Mouse (Mus musculus): ENCODE measurements around the gene Ccdc126. TPM values are rescaled to one million over a fixed set of nuclear protein-coding genes. Genes with fewer than 3 reads are reported as not detected.

The Ccdc126 gene
- total and polyA plus RNA-seq, 2 experiments from 2014 or later: 7.0 to 7.1 TPM

DNA sequence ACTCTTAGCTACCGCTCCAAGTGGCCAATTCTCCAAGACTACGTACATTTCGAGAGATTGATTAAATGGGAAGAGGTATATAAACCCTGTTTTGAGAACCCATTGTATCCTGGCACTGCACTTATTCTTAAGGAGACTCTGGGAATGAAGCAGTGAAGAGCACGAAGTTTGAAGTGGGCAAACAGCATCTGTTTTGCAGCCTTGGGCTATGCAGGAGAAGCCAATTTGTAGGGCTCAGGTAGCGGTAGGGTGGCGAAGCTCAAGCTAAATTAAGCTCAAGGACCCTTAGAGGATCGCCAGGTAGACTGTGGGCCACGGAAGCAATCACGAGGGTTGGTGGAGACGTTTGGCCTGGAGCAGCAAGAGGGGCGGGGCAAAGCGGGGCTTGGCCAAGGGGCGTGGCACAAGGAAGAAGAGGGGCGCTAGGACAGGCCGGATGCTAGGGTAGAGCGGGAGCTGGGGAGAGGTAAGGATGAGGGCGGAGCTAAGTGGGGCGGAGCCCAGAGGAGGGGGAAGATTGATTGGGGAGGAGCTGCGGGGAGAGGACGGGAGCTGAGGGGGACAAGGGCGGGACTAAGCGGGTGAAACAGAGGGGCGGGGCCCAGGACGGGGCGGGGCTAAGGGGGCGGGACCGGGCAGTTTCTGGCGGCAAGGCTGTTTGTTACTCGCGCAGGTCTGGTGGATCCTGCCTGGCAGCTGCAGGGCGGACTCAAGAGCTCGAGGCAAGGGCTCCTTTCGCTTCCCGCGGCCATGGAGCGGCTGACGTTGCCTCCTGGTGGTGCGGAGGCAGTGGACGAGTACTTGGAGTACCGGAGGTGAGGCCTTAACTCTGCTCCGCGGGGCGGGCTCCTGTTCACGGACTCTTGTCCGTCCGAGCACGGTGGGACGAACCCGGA lies 48.3 kb downstream of the Ccdc126 start, which contains the start of gene Fam221a:
TSS of gene Fam221a (plus strand) at position 581 of the 896 bp plus-strand sequence.
- peak within 1 kb of the TSS; percentile 62 for H3K4me3 ChIP-seq (ENCODE audit: low read length)
- no peaks in the 10 kb centered on the region for H3K27me3 ChIP-seq (ENCODE audit: insufficient read depth, low read length)
- H3K4me2 ChIP-seq (ENCODE audit: low read depth, low read length): peak within 1 kb of the TSS; percentile 95
- no peaks in the 10 kb centered on the region for H3K36me3 ChIP-seq (ENCODE audit: insufficient read depth, low read length)
- 4% methylated on average over 45 of the region's 49 CpGs for WGBS
- no peaks in the 10 kb centered on the region for H3K9me3 ChIP-seq (ENCODE audit: low read length)
- DNase-seq (ENCODE audit: low spot score) (peak; percentile 91), ATAC-seq (peak; percentile 98)
- peak; percentile 52 for TF ChIP-seq CTCF (IDR thresholded peaks at IDR 0.05; ENCODE audit: low read depth)
- peak within 1 kb of the TSS; percentile 55 for H3K9ac ChIP-seq (replicated peaks; ENCODE audit: low read length)
- H3K27ac ChIP-seq: peak within 1 kb of the TSS; percentile 55; the same call in 1 of the 2 replicates
- peaks cover 8% of the 10 kb centered on the region for H3K4me1 ChIP-seq (ENCODE audit: insufficient read depth, low read length)

DNA sequence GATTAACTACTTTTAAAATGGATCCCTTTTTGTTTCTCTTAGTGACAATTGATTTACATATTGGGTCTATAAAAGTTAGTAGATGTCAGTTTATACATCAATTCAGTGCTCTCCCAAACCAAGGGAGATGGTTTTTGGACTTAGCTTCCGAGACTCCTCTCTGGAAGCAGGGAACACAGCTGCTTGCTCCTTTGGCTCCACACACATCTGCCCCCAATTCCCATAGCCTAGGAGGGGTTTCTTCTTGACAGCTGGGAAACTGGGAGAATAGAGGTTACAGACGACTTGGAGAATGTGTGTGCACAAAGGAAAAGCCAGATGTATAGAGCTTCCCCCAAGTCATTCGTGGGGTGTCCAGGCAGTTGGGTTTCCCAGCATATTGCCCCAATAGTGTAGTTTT lies 49.1 kb downstream of the Ccdc126 start:
- H3K27ac ChIP-seq: no peak overlapping the region
- no peaks in the 10 kb centered on the region for H3K27me3 ChIP-seq (ENCODE audit: insufficient read depth, low read length)
- H3K36me3 ChIP-seq (ENCODE audit: insufficient read depth, low read length): no peaks in the 10 kb centered on the region
- peak overlapping the region; percentile 62 for H3K4me3 ChIP-seq (ENCODE audit: low read length)
- peaks cover 8% of the 10 kb centered on the region for H3K4me1 ChIP-seq (ENCODE audit: insufficient read depth, low read length)
- no peak for DNase-seq (ENCODE audit: low spot score)
- 25% methylated on average over 3 of the region's 3 CpGs for WGBS
- H3K9ac ChIP-seq (replicated peaks; ENCODE audit: low read length): peak overlapping the region; percentile 55
- peak overlapping the region; percentile 95 for H3K4me2 ChIP-seq (ENCODE audit: low read depth, low read length)
- TF ChIP-seq CTCF (IDR thresholded peaks at IDR 0.05; ENCODE audit: low read depth): no peak
- H3K9me3 ChIP-seq (ENCODE audit: low read length): no peaks in the 10 kb centered on the region
- ATAC-seq: no peak

DNA sequence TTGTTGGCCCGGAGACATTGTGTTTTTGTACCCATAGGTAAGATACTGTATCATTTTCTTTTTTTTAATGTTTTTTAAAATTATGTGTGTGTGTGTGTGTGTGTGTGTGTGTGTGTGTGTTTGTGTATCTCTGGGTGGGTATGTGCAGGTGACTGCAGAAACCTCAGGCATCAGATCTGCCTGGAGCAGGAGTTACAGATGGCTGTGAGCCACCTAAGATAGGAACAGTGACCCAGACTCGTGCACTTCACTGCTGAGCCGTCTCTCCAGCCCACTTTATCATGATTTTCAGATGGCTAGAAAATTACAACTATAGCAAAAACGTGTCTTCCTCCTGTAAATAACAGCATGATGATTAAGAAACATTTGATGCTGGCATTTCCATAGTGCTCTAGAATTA lies 53.6 kb downstream of the Ccdc126 start:
- H3K4me2 ChIP-seq (ENCODE audit: low read depth, low read length): no peak overlapping the region
- TF ChIP-seq CTCF (IDR thresholded peaks at IDR 0.05; ENCODE audit: low read depth): no peak
- H3K4me1 ChIP-seq (ENCODE audit: insufficient read depth, low read length): peaks cover 8% of the 10 kb centered on the region
- H3K36me3 ChIP-seq (ENCODE audit: insufficient read depth, low read length): no peaks in the 10 kb centered on the region
- no peak overlapping the region for H3K4me3 ChIP-seq (ENCODE audit: low read length)
- H3K9ac ChIP-seq (replicated peaks; ENCODE audit: low read length): no peak overlapping the region
- H3K9me3 ChIP-seq (ENCODE audit: low read length): no peaks in the 10 kb centered on the region
- H3K27ac ChIP-seq: no peak overlapping the region
- ATAC-seq: no peak
- DNase-seq (ENCODE audit: low spot score): no peak
- H3K27me3 ChIP-seq (ENCODE audit: insufficient read depth, low read length): no peaks in the 10 kb centered on the region
- 84% methylated on average over 4 of the region's 4 CpGs for WGBS

DNA sequence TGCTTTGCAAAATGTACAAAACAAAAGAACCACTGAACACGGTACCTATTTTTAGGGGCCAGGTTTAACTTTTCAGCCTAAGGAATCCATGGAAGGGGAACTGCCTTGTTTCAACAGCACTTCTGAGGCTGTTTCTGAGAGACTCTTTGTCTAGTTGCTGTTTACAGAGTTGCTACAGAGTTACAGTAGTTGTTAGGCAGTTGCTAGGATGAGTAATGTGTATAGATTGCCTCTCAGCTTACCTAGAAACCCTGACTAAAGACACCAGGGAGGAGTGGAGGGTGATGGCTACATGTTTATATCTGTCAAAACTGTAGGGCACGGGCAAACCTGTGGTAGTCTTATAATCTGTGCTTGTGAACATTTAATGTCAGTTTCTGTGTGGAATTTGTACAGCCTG lies 54.9 kb downstream of the Ccdc126 start:
- no peaks in the 10 kb centered on the region for H3K36me3 ChIP-seq (ENCODE audit: insufficient read depth, low read length)
- 57% methylated on average over 2 of the region's 2 CpGs for WGBS
- no peak for TF ChIP-seq CTCF (IDR thresholded peaks at IDR 0.05; ENCODE audit: low read depth)
- no peaks in the 10 kb centered on the region for H3K4me1 ChIP-seq (ENCODE audit: insufficient read depth, low read length)
- H3K27ac ChIP-seq: no peak overlapping the region
- no peak overlapping the region for H3K4me2 ChIP-seq (ENCODE audit: low read depth, low read length)
- no peaks in the 10 kb centered on the region for H3K27me3 ChIP-seq (ENCODE audit: insufficient read depth, low read length)
- H3K4me3 ChIP-seq (ENCODE audit: low read length): no peak overlapping the region
- H3K9ac ChIP-seq (replicated peaks; ENCODE audit: low read length): no peak overlapping the region
- no peak for ATAC-seq
- DNase-seq (ENCODE audit: low spot score): no peak
- no peaks in the 10 kb centered on the region for H3K9me3 ChIP-seq (ENCODE audit: low read length)

DNA sequence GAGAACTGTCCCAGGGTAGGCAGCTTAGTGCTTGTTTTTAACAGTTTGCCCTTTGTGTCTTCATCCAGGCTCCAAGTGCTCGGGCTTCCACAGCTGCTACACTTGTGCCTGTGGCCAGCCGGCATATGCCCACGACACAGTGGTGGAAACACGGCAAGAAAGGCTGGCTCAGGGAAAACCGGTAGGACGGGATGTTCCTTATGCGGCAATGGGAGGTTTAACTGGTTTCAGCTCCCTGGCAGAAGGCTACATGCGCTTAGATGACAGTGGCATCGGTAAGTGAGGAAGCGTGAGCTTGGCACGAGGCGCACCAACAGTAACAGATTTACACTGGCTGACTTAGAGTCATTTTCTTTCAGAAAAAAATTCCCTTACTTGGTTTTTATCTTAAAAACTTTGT lies 59.3 kb downstream of the Ccdc126 start:
- no peaks in the 10 kb centered on the region for H3K9me3 ChIP-seq (ENCODE audit: low read length)
- WGBS: 64% methylated on average over 12 of the region's 12 CpGs
- DNase-seq (ENCODE audit: low spot score): no peak

More for the DNA sequence above, 59.3 kb downstream of the Ccdc126 start:
- no peak for TF ChIP-seq CTCF (IDR thresholded peaks at IDR 0.05; ENCODE audit: low read depth)
- H3K36me3 ChIP-seq (ENCODE audit: insufficient read depth, low read length): no peaks in the 10 kb centered on the region
- no peaks in the 10 kb centered on the region for H3K4me1 ChIP-seq (ENCODE audit: insufficient read depth, low read length)
- no peak overlapping the region for H3K4me2 ChIP-seq (ENCODE audit: low read depth, low read length)
- H3K4me3 ChIP-seq (ENCODE audit: low read length): no peak overlapping the region
- H3K9ac ChIP-seq (replicated peaks; ENCODE audit: low read length): no peak overlapping the region
- H3K27ac ChIP-seq: no peak overlapping the region
- H3K27me3 ChIP-seq (ENCODE audit: insufficient read depth, low read length): no peaks in the 10 kb centered on the region
- no peak for ATAC-seq

Other genes starting within 250 kb of the Ccdc126 start
- gene Malsu1, start 245.5 kb upstream of the Ccdc126 start, total RNA-seq (2014; rRNA removed): 19.9 and 53.1 TPM in 2 replicates
- 97.4 and 99.8 TPM in 2 replicates for gene Malsu1, start 245.5 kb upstream of the Ccdc126 start, polyA plus RNA-seq (2015; fragmentation: Nextera tagmentation; extraction: Ambion mirVana)
- 8.9 and 13.3 TPM in 2 replicates for gene Igf2bp3, start 104.3 kb upstream of the Ccdc126 start, total RNA-seq (2014; rRNA removed)
- gene Igf2bp3, start 104.3 kb upstream of the Ccdc126 start, polyA plus RNA-seq (2015; fragmentation: Nextera tagmentation; extraction: Ambion mirVana): 16.1 and 16.6 TPM in 2 replicates
- gene Tra2a, start 55.2 kb upstream of the Ccdc126 start, total RNA-seq (2014; rRNA removed): 54.3 and 60.9 TPM in 2 replicates
- 43.0 and 44.6 TPM in 2 replicates for gene Tra2a, start 55.2 kb upstream of the Ccdc126 start, polyA plus RNA-seq (2015; fragmentation: Nextera tagmentation; extraction: Ambion mirVana)
- gene Fam221a, start 48.5 kb downstream of the Ccdc126 start, total RNA-seq (2014; rRNA removed): 1.5 and 2.0 TPM in 2 replicates
- 5.1 and 5.2 TPM in 2 replicates for gene Fam221a, start 48.5 kb downstream of the Ccdc126 start, polyA plus RNA-seq (2015; fragmentation: Nextera tagmentation; extraction: Ambion mirVana)
- gene Stk31, start 76.3 kb downstream of the Ccdc126 start, total RNA-seq (2014; rRNA removed): 0.72 and 0.94 TPM in 2 replicates
- 0.13 TPM in 1 of 2 replicates, not detected in the other for gene Stk31, start 76.3 kb downstream of the Ccdc126 start, polyA plus RNA-seq (2015; fragmentation: Nextera tagmentation; extraction: Ambion mirVana)

Data from hindbrain, postnatal 0 days (tissue).